ENCODE assay signal across 9 mouse cellular contexts in genomic region chr1:89323091-89323490, GRCm38 (mm10).
DNase-seq lines count a peak whose midpoint lies in the region; TF ChIP-seq lines count a peak whose summit lies in the region.
"Had no signal": no experiment of that assay in that cellular context is flagged by ENCODE, and none has a peak within 500 bp of the region (broad histone marks: within the 10 kb centered on the region; RNA-seq: fewer than 3 reads in every experiment).

No protein-coding gene starts in this region.

- intact Hi-C loops in left cerebral cortex, adult 2 months (cut with DNase I), result loop anchor here (5.0 kb wide), 1 partner anchor 199 kb away; no protein-coding TSS in a partner anchor
- intact Hi-C loops in left cerebral cortex, postnatal 36 days (cut with DNase I), result loop anchor here (10.0 kb wide), 1 partner anchor 202 kb away; no protein-coding TSS in a partner anchor

- H3K4me3 ChIP-seq in left cerebral cortex, adult 2 months, result no peak overlapping the region
- H3K4me3 ChIP-seq in ES-E14 (ENCODE audit: insufficient read depth in 1 of 2, low read depth in 1 of 2, low read length in 2 of 2, poor library complexity in 1 of 2, severe bottlenecking in 1 of 2), result no peak overlapping the region
- H3K4me3 ChIP-seq: embryonic facial prominence, embryonic 15.5 days; liver, embryonic 15.5 days had no signal

- TF ChIP-seq CTCF in left cerebral cortex, adult 2 months (IDR thresholded peaks at IDR 0.05), result peak; percentile 64

- H3K36me3 ChIP-seq in ES-E14 (ENCODE audit: control insufficient read depth, insufficient read depth, low read length, poor library complexity, severe bottlenecking), result no peaks in the 10 kb centered on the region
- H3K36me3 ChIP-seq: embryonic facial prominence, embryonic 15.5 days; liver, embryonic 15.5 days had no signal

- in situ Hi-C loops in ES-E14 (cut with MboI; ENCODE audit: low sequenced_read_pairs in 2 of 2, unreplicated experiment in 2 of 2), result no loop called here

- H3K4me1 ChIP-seq in ES-E14 (ENCODE audit: control insufficient read depth in 2 of 2, insufficient read depth in 2 of 2, low read length in 2 of 2, poor library complexity in 1 of 2), result no peaks in the 10 kb centered on the region
- H3K4me1 ChIP-seq: embryonic facial prominence, embryonic 15.5 days; liver, embryonic 15.5 days had no signal

- no peaks in the 10 kb centered on the region for H3K9me3 ChIP-seq in ES-E14 (ENCODE audit: control insufficient read depth, insufficient read depth, low read depth, low read length)
- H3K9me3 ChIP-seq: embryonic facial prominence, embryonic 15.5 days; liver, embryonic 15.5 days had no signal

- no peak overlapping the region for H3K27ac ChIP-seq in left cerebral cortex, adult 2 months
- H3K27ac ChIP-seq in ES-E14 (ENCODE audit: insufficient read depth, low read depth, low read length, poor library complexity, severe bottlenecking), result no peak overlapping the region
- H3K27ac ChIP-seq: embryonic facial prominence, embryonic 15.5 days; liver, embryonic 15.5 days had no signal

- DNase-seq in left cerebral cortex, adult 2 months (ENCODE audit: extremely low spot score in 1 of 2, low spot score in 2 of 2), result no peak
- DNase-seq in left cerebral cortex, postnatal 36 days (ENCODE audit: low spot score in 2 of 2), result no peak
- DNase-seq in ES-E14 (ENCODE audit: low read depth, low spot score), result peak; percentile 49
- peak; percentile 44 for DNase-seq in adrenal gland, adult 2 months
- DNase-seq in forelimb bud, embryonic 11.5 days (ENCODE audit: low read depth, low spot score), result peak; percentile 46
- DNase-seq in kidney, postnatal 4 days, result peak; percentile 74 to 75
- peak; percentile 53 for DNase-seq in right cerebral cortex, postnatal 4 days

- no peak overlapping the region for H3K9ac ChIP-seq in ES-E14 (ENCODE audit: insufficient read depth, low read depth, low read length, poor library complexity, severe bottlenecking)
- H3K9ac ChIP-seq: embryonic facial prominence, embryonic 15.5 days; liver, embryonic 15.5 days had no signal

TF ChIP-seq in ES-E14, 5 proteins besides CTCF, POLR2A, EP300 and RAD21:
- peak; percentile 11; the same call in 1 of the 2 replicates for TF ChIP-seq ZC3H11A (IDR thresholded peaks at IDR 0.05; ENCODE audit: borderline replicate concordance, low read depth, low read length)
- no peak for TF ChIP-seq ZNF384 (IDR thresholded peaks at IDR 0.05; ENCODE audit: low read depth, low read length)

Comparison
In these comparisons a context has a peak if more than half of its experiments do, and no peak if none do; other contexts are left out.
1. DNase-seq: peak in ES-E14 (single experiment), adrenal gland, adult 2 months (single experiment), forelimb bud, embryonic 11.5 days (single experiment), kidney, postnatal 4 days (2 of 2) and right cerebral cortex, postnatal 4 days (single experiment); none in left cerebral cortex, adult 2 months (0 of 2) and left cerebral cortex, postnatal 36 days (0 of 2).